Mouse (Mus musculus) macrophage (primary cell): Measurements from ENCODE around the gene Mrps36. TPM values are rescaled to one million over a fixed set of nuclear protein-coding genes. Genes with fewer than 3 reads are reported as not detected.

Experiments
- H3K27ac ChIP-seq: fragments of 350-480 bp; formaldehyde crosslinking; 2 replicates; pipeline ENCODE4 v1.9.0; 2021
- H3K36me3 ChIP-seq: fragments of 350-480 bp; formaldehyde crosslinking; 2 replicates; pipeline ENCODE4 v1.9.0; 2021; ENCODE audit errors: inconsistent target
- H3K4me3 ChIP-seq: fragments of 350-480 bp; formaldehyde crosslinking; 2 replicates; pipeline ENCODE4 v1.9.0; 2021; ENCODE audit errors: inconsistent target
- H3K79me2 ChIP-seq: fragments of 350-480 bp; formaldehyde crosslinking; 2 replicates; pipeline ENCODE4 v1.9.0; 2021; ENCODE audit errors: inconsistent target
- WGBS: methylation state at CpG from one replicate; pipeline ENCODE4 v1.1.7; 2026; ENCODE audit warnings: inconsistent platforms; ENCODE audit not compliant: missing documents; 5-methylcytosine and 5-hydroxymethylcytosine counted together
- polyA plus RNA-seq: library from polyadenylated mRNA; stranded (reverse); fragments of 250-400 nt; gene quantifications from 3 replicates; pipeline ENCODE4 v1.2.4, GENCODE M21; 2018; ENCODE audit warnings: inconsistent platforms

The Mrps36 gene
- polyA plus RNA-seq, 1 experiment from 2014 or later, result 71.3 TPM

GRCm38 (mm10) chr13:100724051-100724754 lies 20.3 kb downstream of the Mrps36 start:
- peaks cover 19% of the 10 kb centered on the region; the same call in 1 of the 2 replicates for H3K36me3 ChIP-seq
- WGBS, result 92% methylated on average over 7 of the region's 7 CpGs

GRCm38 (mm10) chr13:100721656-100722055 lies 22.8 kb downstream of the Mrps36 start:
- no peak overlapping the region for H3K4me3 ChIP-seq
- peaks cover 30% of the 10 kb centered on the region; the same call in 1 of the 2 replicates for H3K36me3 ChIP-seq
- WGBS, result 85% methylated on average over 5 of the region's 5 CpGs
- peaks cover 52% of the 10 kb centered on the region for H3K79me2 ChIP-seq
- H3K27ac ChIP-seq, result no peak overlapping the region

More at GRCm38 (mm10) chr13:100724051-100724754, 20.3 kb downstream of the Mrps36 start:
- Histone ChIP-seq H3K27ac (no peak overlapping the region), H3K4me3 (no peak overlapping the region), H3K79me2 (peaks cover 78% of the 10 kb centered on the region)

GRCm38 (mm10) chr13:100715467-100715866 lies 29.0 kb downstream of the Mrps36 start:
- H3K36me3 ChIP-seq, result peaks cover 43% of the 10 kb centered on the region
- 87% methylated on average over 6 of the region's 6 CpGs for WGBS

GRCm38 (mm10) chr13:100706206-100706605 lies 38.3 kb downstream of the Mrps36 start:
- H3K79me2 ChIP-seq, result no peaks in the 10 kb centered on the region
- H3K36me3 ChIP-seq, result peaks cover 89% of the 10 kb centered on the region
- H3K27ac ChIP-seq, result no peak overlapping the region
- H3K4me3 ChIP-seq, result no peak overlapping the region
- whole genome bisulfite sequencing, result 96% methylated on average over 7 of the region's 7 CpGs

More at GRCm38 (mm10) chr13:100715467-100715866, 29.0 kb downstream of the Mrps36 start:
- Histone ChIP-seq H3K27ac (no peak overlapping the region), H3K4me3 (no peak overlapping the region), H3K79me2 (no peaks in the 10 kb centered on the region)

DNA sequence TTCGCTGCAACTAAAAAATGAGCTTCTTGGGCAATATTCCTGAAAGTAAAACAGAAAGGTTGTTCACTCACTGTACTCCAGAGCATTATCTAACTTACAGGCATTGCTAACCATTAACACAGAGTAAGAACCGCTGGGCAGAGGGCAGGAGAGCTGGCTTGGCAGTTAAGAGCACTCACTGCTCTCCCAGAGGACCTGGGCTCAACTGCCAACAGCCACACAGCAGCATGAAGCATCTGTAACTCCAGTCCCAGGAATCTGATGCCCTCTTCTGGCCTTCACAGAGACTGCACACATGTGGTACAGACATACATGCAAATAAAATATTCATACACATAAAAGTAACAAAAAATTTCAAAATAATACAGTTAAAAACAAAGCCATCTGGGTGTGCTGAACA lies 41.0 kb downstream of the Mrps36 start:
- Histone ChIP-seq H3K79me2 (no peaks in the 10 kb centered on the region), H3K27ac (no peak overlapping the region), H3K4me3 (no peak overlapping the region), H3K36me3 (peaks cover 70% of the 10 kb centered on the region)
- 100% methylated on average over 2 of the region's 2 CpGs for WGBS

DNA sequence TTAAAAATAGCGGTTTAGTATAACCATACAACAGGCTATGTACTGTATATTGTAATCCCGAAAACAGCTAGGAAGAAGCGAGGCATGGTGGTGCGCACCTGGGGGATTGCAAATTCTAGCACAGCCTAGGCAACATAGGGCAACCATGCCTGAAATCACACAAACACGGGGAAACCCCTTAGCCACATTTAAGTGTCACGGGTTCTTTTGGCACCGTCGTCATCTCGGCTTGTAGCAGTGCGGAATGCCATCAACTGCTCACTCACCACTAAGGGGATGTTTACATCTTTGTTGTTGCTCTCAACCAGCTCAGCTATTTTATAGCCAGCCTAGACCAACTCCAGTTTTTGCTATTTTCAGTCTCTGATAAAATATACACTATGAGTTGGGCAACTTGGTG lies 45.6 kb downstream of the Mrps36 start:
- Histone ChIP-seq H3K79me2 (no peaks in the 10 kb centered on the region), H3K36me3 (peaks cover 41% of the 10 kb centered on the region), H3K4me3 (no peak overlapping the region), H3K27ac (no peak overlapping the region)
- 88% methylated on average over 9 of the region's 10 CpGs for WGBS

- 40% methylated on average over 3 of the region's 3 CpGs for WGBS
- H3K27ac ChIP-seq, result no peak overlapping the region
- H3K36me3 ChIP-seq, result peaks cover 28% of the 10 kb centered on the region; the same call in 1 of the 2 replicates
- H3K4me3 ChIP-seq, result no peak overlapping the region
- H3K79me2 ChIP-seq, result no peaks in the 10 kb centered on the region
Measured at GRCm38 (mm10) chr13:100697541-100697940, 46.9 kb downstream of the Mrps36 start.

DNA sequence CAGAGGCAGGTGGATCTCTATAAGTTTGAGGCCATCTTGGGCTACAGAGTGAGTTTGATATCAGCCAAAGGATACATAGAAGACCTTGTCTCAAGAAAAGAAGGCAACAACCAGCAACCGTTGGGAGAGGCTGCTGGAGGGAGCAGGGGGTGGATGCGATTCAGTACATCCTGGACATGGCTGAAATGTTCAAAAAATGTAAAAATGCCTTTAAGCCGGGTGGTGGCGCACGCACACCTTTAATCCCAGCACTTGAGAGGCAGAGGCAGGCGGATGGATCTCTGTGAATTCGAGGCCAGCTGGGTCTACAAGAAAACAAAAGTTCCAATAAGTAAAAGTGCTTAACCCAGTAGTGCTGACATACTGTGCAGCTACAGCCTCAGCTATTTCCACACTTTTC lies 56.9 kb downstream of the Mrps36 start:
- Histone ChIP-seq H3K27ac (no peak overlapping the region), H3K36me3 (no peaks in the 10 kb centered on the region), H3K79me2 (no peaks in the 10 kb centered on the region), H3K4me3 (no peak overlapping the region)
- WGBS, result 91% methylated on average over 7 of the region's 7 CpGs

Other genes with a start within 250 kb of the Mrps36 start
- gene Ocln, start 191.9 kb downstream of the Mrps36 start, polyA plus RNA-seq, result not detected in 3 replicates
- gene Marveld2, start 127.7 kb downstream of the Mrps36 start, polyA plus RNA-seq, result 0.15 to 0.27 TPM in 2 of 3 replicates, not detected in the other
- 94.8 to 163 TPM (median 124 TPM) in 3 replicates for gene Ak6, start 93.7 kb downstream of the Mrps36 start, polyA plus RNA-seq
- gene Rad17, start 93.6 kb downstream of the Mrps36 start, polyA plus RNA-seq, result 19.7 to 30.9 TPM (median 22.6 TPM) in 3 replicates
- gene Taf9, start 93.1 kb downstream of the Mrps36 start, polyA plus RNA-seq, result 4.5 to 10.7 TPM (median 5.4 TPM) in 3 replicates
- gene Ccdc125, start 74.9 kb downstream of the Mrps36 start, polyA plus RNA-seq, result 5.5 to 12.5 TPM (median 5.9 TPM) in 3 replicates
- gene Cdk7, start 13.7 kb downstream of the Mrps36 start, polyA plus RNA-seq, result 15.2 to 26.0 TPM (median 24.2 TPM) in 3 replicates
- gene Cenph, start 31.2 kb upstream of the Mrps36 start, polyA plus RNA-seq, result 0.86 to 7.4 TPM (median 4.3 TPM) in 3 replicates
- gene Ccnb1, start 41.9 kb upstream of the Mrps36 start, polyA plus RNA-seq, result 1.8 to 7.7 TPM (median 6.2 TPM) in 3 replicates
- 51.0 to 58.9 TPM (median 54.2 TPM) in 3 replicates for gene Slc30a5, start 88.8 kb upstream of the Mrps36 start, polyA plus RNA-seq